Mouse (Mus musculus) myocyte (in vitro differentiated cells): Measurements from ENCODE around the gene Cacna2d3.

Experiments
- CEBPB ChIP-seq: IDR thresholded peaks from 2 replicates; pipeline ENCODE4 v1.6.1; 2011; ENCODE audit warnings: mild to moderate bottlenecking, moderate library complexity; ENCODE audit not compliant: poor library complexity, insufficient read depth, severe bottlenecking
- MAX ChIP-seq: IDR thresholded peaks from one replicate; pipeline ENCODE4 v1.6.1; 2011; ENCODE audit warnings: low read depth, mild to moderate bottlenecking, control low read depth
- MYOD1 ChIP-seq, 3 experiments: IDR thresholded peaks; one replicate each; pipeline ENCODE4 v1.6.1; 2011; ENCODE audit warnings: control low read depth in 2 of 3, low read depth in 2 of 3, mild to moderate bottlenecking in 2 of 3, moderate library complexity in 1 of 3; ENCODE audit not compliant: insufficient read length in 2 of 3, control insufficient read depth in 1 of 3
- MYOG ChIP-seq, 3 experiments: IDR thresholded peaks; one replicate each; pipeline ENCODE4 v1.6.1; 2011; ENCODE audit warnings: control low read depth in 2 of 3, low read depth in 2 of 3, mild to moderate bottlenecking in 2 of 3; ENCODE audit not compliant: insufficient read length in 2 of 3, control insufficient read depth in 1 of 3, insufficient read depth in 1 of 3
- POLR2A ChIP-seq: IDR thresholded peaks from one replicate; pipeline ENCODE4 v1.6.1; 2011; ENCODE audit warnings: low read depth, mild to moderate bottlenecking, control low read depth, moderate library complexity; ENCODE audit not compliant: insufficient read length
- POLR2AphosphoS2 ChIP-seq: IDR thresholded peaks from one replicate; pipeline ENCODE4 v1.6.1; 2011; ENCODE audit warnings: low read depth, control low read depth; ENCODE audit not compliant: insufficient read length
- SRF ChIP-seq: IDR thresholded peaks from one replicate; pipeline ENCODE4 v1.6.1; 2011; ENCODE audit warnings: low read depth; ENCODE audit not compliant: control insufficient read depth, insufficient read length
- TCF12 ChIP-seq: IDR thresholded peaks from one replicate; pipeline ENCODE4 v1.6.1; 2011; ENCODE audit warnings: mild to moderate bottlenecking, control low read depth; ENCODE audit not compliant: poor library complexity, insufficient read depth, severe bottlenecking
- USF1 ChIP-seq: IDR thresholded peaks from one replicate; pipeline ENCODE4 v1.6.1; 2011; ENCODE audit warnings: low read depth, mild to moderate bottlenecking, control low read depth, moderate library complexity

DNA sequence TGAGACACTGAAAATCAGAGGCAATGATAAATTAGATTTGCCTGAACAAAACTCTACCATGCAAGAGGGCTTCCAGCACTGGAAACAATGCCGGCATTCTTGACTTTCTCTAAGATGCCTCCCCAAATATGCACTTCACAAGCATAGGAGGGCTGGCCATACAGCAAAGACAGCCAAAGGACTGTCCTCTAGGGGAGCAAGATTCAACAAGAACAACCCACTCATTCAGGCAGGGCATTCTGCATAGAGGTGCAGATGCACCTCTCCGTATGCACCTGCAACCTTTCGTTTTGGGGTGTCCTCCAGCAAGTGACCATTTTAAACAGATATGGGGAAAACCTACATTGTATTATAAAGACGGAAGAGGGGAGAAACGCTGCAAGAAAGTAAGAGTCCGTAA, 380.1 kb downstream of the Cacna2d3 start:
- TF ChIP-seq TCF12, result no peak
- no peak for TF ChIP-seq POLR2A
- no peak for TF ChIP-seq MAX
- TF ChIP-seq POLR2AphosphoS2, result no peak
- TF ChIP-seq USF1, result no peak
- TF ChIP-seq MYOG (IDR thresholded peaks at IDR 0.05; ENCODE audit: control insufficient read depth in 1 of 3, insufficient read depth in 1 of 3, insufficient read length in 2 of 3, low read depth in 2 of 3), result no peak
- TF ChIP-seq MYOD1 (IDR thresholded peaks at IDR 0.05; ENCODE audit: control insufficient read depth in 1 of 3, insufficient read length in 2 of 3, low read depth in 2 of 3), result no peak
- TF ChIP-seq CEBPB, result no peak
- no peak for TF ChIP-seq SRF
